Mouse (Mus musculus): Measurements from ENCODE around the gene Ttc12. TPM values are rescaled to one million over a fixed set of nuclear protein-coding genes. Genes with fewer than 3 reads are reported as not detected.
A peak's percentile ranks its signal among the peaks of the same experiment; 100 is the strongest.

Ttc12 gene
- polyA plus RNA-seq, 1 experiment from 2014 or later, result 1.9 TPM

- H3K27me3 ChIP-seq, result peaks cover 8% of the 10 kb centered on the region; the same call in 1 of the 2 replicates
- H3K36me3 ChIP-seq, result no peaks in the 10 kb centered on the region
- ATAC-seq, result no peak
- 79% methylated on average over 7 of the region's 7 CpGs for WGBS
- no peak overlapping the region for H3K4me2 ChIP-seq (replicated peaks)
- H3K9ac ChIP-seq (replicated peaks), result no peak overlapping the region
- no peaks in the 10 kb centered on the region for H3K9me3 ChIP-seq
- no peak overlapping the region for H3K4me3 ChIP-seq (replicated peaks)
- H3K4me1 ChIP-seq (replicated peaks), result peaks cover 16% of the 10 kb centered on the region
- no peak overlapping the region for H3K27ac ChIP-seq
Measured at GRCm38 (mm10) chr9:49488258-49488657, 2.2 kb upstream of the Ttc12 start.

- Histone ChIP-seq H3K4me1 (replicated peaks) (peaks cover 16% of the 10 kb centered on the region), H3K9ac (replicated peaks) (no peak overlapping the region), H3K36me3 (no peaks in the 10 kb centered on the region), H3K9me3 (no peaks in the 10 kb centered on the region), H3K4me2 (replicated peaks) (no peak overlapping the region), H3K27ac (no peak overlapping the region), H3K27me3 (peaks cover 8% of the 10 kb centered on the region; the same call in 1 of the 2 replicates), H3K4me3 (replicated peaks) (no peak overlapping the region)
- ATAC-seq, result no peak
- WGBS, result 88% methylated on average over 6 of the region's 6 CpGs
Measured at GRCm38 (mm10) chr9:49487657-49487943, 1.6 kb upstream of the Ttc12 start.

- no peak overlapping the region for H3K4me2 ChIP-seq (replicated peaks)
- no peaks in the 10 kb centered on the region for H3K9me3 ChIP-seq
- ATAC-seq, result no peak
- 70% methylated on average over 9 of the region's 9 CpGs for WGBS
- H3K9ac ChIP-seq (replicated peaks), result no peak overlapping the region
- H3K4me1 ChIP-seq (replicated peaks), result peaks cover 16% of the 10 kb centered on the region
- no peaks in the 10 kb centered on the region for H3K36me3 ChIP-seq
- H3K27ac ChIP-seq, result no peak overlapping the region
- H3K4me3 ChIP-seq (replicated peaks), result no peak overlapping the region
- H3K27me3 ChIP-seq, result peaks cover 8% of the 10 kb centered on the region; the same call in 1 of the 2 replicates
Measured at GRCm38 (mm10) chr9:49486805-49487656, 1.0 kb upstream of the Ttc12 start.

GRCm38 (mm10) chr9:49485250-49485891 lies 654 bp downstream of the Ttc12 start:
- Histone ChIP-seq H3K4me2 (replicated peaks) (peak overlapping the region; percentile 69), H3K9me3 (no peaks in the 10 kb centered on the region), H3K27me3 (peaks cover 8% of the 10 kb centered on the region; the same call in 1 of the 2 replicates), H3K36me3 (no peaks in the 10 kb centered on the region), H3K9ac (replicated peaks) (peak overlapping the region; percentile 55), H3K27ac (no peak overlapping the region), H3K4me1 (replicated peaks) (peaks cover 16% of the 10 kb centered on the region), H3K4me3 (replicated peaks) (peak overlapping the region; percentile 47)
- peak; percentile 44 for ATAC-seq
- 4% methylated on average over 21 of the region's 21 CpGs for WGBS

GRCm38 (mm10) chr9:49483316-49483715 lies 2.7 kb downstream of the Ttc12 start:
- H3K9me3 ChIP-seq, result no peaks in the 10 kb centered on the region
- no peak for ATAC-seq
- H3K27ac ChIP-seq, result no peak overlapping the region
- peak overlapping the region; percentile 19; the same call in 1 of the 2 replicates for H3K4me2 ChIP-seq (replicated peaks)
- H3K36me3 ChIP-seq, result no peaks in the 10 kb centered on the region
- 46% methylated on average over 10 of the region's 10 CpGs for WGBS
- H3K27me3 ChIP-seq, result peaks cover 8% of the 10 kb centered on the region; the same call in 1 of the 2 replicates
- H3K4me3 ChIP-seq (replicated peaks), result no peak overlapping the region
- H3K4me1 ChIP-seq (replicated peaks), result peaks cover 11% of the 10 kb centered on the region
- no peak overlapping the region for H3K9ac ChIP-seq (replicated peaks)

GRCm38 (mm10) chr9:49472126-49472525 lies 13.9 kb downstream of the Ttc12 start:
- no peak overlapping the region for H3K9ac ChIP-seq (replicated peaks)
- no peak overlapping the region for H3K4me2 ChIP-seq (replicated peaks)
- ATAC-seq, result no peak
- 75% methylated on average over 11 of the region's 11 CpGs for WGBS
- H3K4me1 ChIP-seq (replicated peaks), result no peaks in the 10 kb centered on the region; the same call in 1 of the 2 replicates
- no peaks in the 10 kb centered on the region for H3K9me3 ChIP-seq
- no peaks in the 10 kb centered on the region for H3K27me3 ChIP-seq
- H3K36me3 ChIP-seq, result no peaks in the 10 kb centered on the region
- no peak overlapping the region for H3K27ac ChIP-seq
- no peak overlapping the region for H3K4me3 ChIP-seq (replicated peaks)

- 83% methylated on average over 6 of the region's 6 CpGs for WGBS
- H3K4me3 ChIP-seq (replicated peaks), result no peak overlapping the region
Measured at GRCm38 (mm10) chr9:49470946-49471345, 15.1 kb downstream of the Ttc12 start.

GRCm38 (mm10) chr9:49470006-49470405 lies 16.0 kb downstream of the Ttc12 start:
- Histone ChIP-seq H3K4me1 (replicated peaks) (no peaks in the 10 kb centered on the region; the same call in 1 of the 2 replicates), H3K36me3 (no peaks in the 10 kb centered on the region), H3K9ac (replicated peaks) (no peak overlapping the region), H3K4me2 (replicated peaks) (no peak overlapping the region), H3K9me3 (no peaks in the 10 kb centered on the region), H3K27me3 (no peaks in the 10 kb centered on the region), H3K27ac (no peak overlapping the region), H3K4me3 (replicated peaks) (no peak overlapping the region)
- ATAC-seq, result no peak
- WGBS, result 94% methylated on average over 19 of the region's 19 CpGs

More at GRCm38 (mm10) chr9:49470946-49471345, 15.1 kb downstream of the Ttc12 start:
- Histone ChIP-seq H3K4me2 (replicated peaks) (no peak overlapping the region), H3K4me1 (replicated peaks) (no peaks in the 10 kb centered on the region; the same call in 1 of the 2 replicates), H3K9ac (replicated peaks) (no peak overlapping the region), H3K27me3 (no peaks in the 10 kb centered on the region), H3K36me3 (no peaks in the 10 kb centered on the region), H3K9me3 (no peaks in the 10 kb centered on the region), H3K27ac (no peak overlapping the region)
- ATAC-seq, result no peak

- H3K9ac ChIP-seq (replicated peaks), result no peak overlapping the region
- H3K4me3 ChIP-seq (replicated peaks), result no peak overlapping the region
- H3K27me3 ChIP-seq, result no peaks in the 10 kb centered on the region
- H3K36me3 ChIP-seq, result no peaks in the 10 kb centered on the region
- H3K4me1 ChIP-seq (replicated peaks), result no peaks in the 10 kb centered on the region
- peaks cover 2% of the 10 kb centered on the region; the same call in 1 of the 2 replicates for H3K9me3 ChIP-seq
- no peak for ATAC-seq
- H3K27ac ChIP-seq, result no peak overlapping the region
- no peak overlapping the region for H3K4me2 ChIP-seq (replicated peaks)
- WGBS, result 94% methylated on average over 3 of the region's 3 CpGs
Measured at GRCm38 (mm10) chr9:49456136-49456535, 29.9 kb downstream of the Ttc12 start.

GRCm38 (mm10) chr9:49452396-49452795 lies 33.6 kb downstream of the Ttc12 start:
- Histone ChIP-seq H3K4me1 (replicated peaks) (no peaks in the 10 kb centered on the region), H3K27me3 (no peaks in the 10 kb centered on the region), H3K4me3 (replicated peaks) (no peak overlapping the region), H3K4me2 (replicated peaks) (no peak overlapping the region), H3K27ac (no peak overlapping the region), H3K9me3 (peaks cover 2% of the 10 kb centered on the region; the same call in 1 of the 2 replicates), H3K36me3 (no peaks in the 10 kb centered on the region), H3K9ac (replicated peaks) (no peak overlapping the region)
- whole genome bisulfite sequencing, result 97% methylated on average over 1 of the region's 1 CpGs
- no peak for ATAC-seq

- no peaks in the 10 kb centered on the region for H3K4me1 ChIP-seq (replicated peaks)
- H3K4me3 ChIP-seq (replicated peaks), result no peak overlapping the region
- H3K36me3 ChIP-seq, result no peaks in the 10 kb centered on the region
- no peak overlapping the region for H3K27ac ChIP-seq
- peaks cover 2% of the 10 kb centered on the region; the same call in 1 of the 2 replicates for H3K9me3 ChIP-seq
- H3K9ac ChIP-seq (replicated peaks), result no peak overlapping the region
- ATAC-seq, result no peak
- H3K4me2 ChIP-seq (replicated peaks), result no peak overlapping the region
- no peaks in the 10 kb centered on the region for H3K27me3 ChIP-seq
- 84% methylated on average over 3 of the region's 3 CpGs for WGBS
Measured at GRCm38 (mm10) chr9:49450491-49450890, 35.5 kb downstream of the Ttc12 start.

GRCm38 (mm10) chr9:49442621-49443020 lies 43.4 kb downstream of the Ttc12 start:
- Histone ChIP-seq H3K9me3 (no peaks in the 10 kb centered on the region), H3K4me2 (replicated peaks) (no peak overlapping the region), H3K4me3 (replicated peaks) (no peak overlapping the region), H3K27ac (no peak overlapping the region), H3K36me3 (no peaks in the 10 kb centered on the region), H3K9ac (replicated peaks) (no peak overlapping the region), H3K4me1 (replicated peaks) (no peaks in the 10 kb centered on the region), H3K27me3 (no peaks in the 10 kb centered on the region)
- ATAC-seq, result no peak
- WGBS, result 77% methylated on average over 3 of the region's 3 CpGs
